Mouse (Mus musculus) urinary bladder, postnatal 14 days (tissue): ENCODE measurements around the gene Bmp4.

Experiments used
- DNase-seq: peaks from one replicate; pipeline ENCODE4 v3.0.0; 2021; ENCODE audit warnings: low spot score

The Bmp4 gene

DNA sequence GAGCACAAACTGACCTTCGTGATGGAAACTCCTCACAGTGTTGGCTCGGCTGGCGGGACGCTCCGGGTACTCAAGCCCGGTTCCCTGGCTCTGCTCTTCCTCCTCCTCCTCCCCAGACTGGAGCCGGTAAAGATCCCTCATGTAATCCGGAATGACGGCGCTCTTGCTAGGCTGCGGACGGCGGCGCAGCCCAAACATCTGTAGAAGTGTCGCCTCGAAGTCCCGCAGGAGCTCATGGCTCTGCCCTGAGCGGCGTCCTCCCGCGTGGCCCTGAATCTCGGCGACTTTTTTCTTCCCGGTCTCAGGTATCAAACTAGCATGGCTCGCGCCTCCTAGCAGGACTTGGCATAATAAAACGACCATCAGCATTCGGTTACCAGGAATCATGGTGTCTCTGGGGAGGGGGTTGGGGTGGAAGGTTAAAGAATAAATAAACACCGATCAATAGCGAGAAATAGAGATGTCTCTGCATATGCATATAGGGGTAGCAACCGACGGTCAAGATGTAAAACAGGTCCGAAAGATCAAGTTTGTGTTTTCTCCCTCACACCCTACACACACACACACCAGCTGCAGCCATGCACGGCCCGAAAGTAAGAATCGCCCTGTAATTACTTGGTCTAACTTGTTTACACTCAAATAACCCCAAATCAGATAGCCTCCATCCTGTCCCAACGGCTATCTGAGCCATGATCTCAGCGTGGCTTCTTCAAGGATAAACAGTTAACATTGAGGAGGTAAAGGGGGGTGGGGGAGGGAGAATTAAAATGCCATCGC lies 4.6 kb downstream of the Bmp4 start:
- DNase-seq, result no peak

DNA sequence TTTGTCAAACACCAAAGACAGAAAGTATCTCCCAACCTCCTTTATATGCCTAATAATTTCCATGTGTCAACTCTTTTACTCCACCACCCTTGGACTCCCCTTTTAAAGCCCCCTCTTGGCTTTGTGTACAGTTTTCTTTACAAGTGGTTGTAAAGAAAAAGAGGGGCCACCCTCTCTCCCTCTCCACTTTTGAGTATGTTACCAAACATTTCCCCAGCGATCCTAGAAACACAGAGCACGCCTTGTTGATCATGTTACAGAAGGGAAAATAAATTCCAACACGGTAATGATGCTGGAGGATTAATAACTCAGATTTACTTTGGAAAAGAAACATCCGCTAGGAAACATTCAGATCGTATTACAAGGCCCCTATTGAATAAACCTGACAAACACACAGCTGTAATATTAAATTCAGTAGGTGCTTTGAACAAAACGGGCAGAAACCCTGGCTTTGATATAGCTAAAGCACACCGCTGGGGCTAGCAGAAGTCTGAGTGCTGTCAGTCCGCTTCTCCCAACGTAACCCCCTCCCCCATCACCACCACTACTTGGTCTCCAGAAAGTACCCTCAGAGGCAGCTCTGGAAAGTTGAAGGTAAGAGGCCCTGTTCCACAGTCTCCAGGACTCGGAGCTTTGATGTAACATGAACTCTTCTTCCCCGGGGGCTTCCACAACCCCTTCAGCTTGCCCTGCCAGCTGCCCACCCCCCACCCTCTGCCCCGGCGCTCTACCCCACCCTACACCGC lies 5.3 kb downstream of the Bmp4 start:
- no peak for DNase-seq

DNA sequence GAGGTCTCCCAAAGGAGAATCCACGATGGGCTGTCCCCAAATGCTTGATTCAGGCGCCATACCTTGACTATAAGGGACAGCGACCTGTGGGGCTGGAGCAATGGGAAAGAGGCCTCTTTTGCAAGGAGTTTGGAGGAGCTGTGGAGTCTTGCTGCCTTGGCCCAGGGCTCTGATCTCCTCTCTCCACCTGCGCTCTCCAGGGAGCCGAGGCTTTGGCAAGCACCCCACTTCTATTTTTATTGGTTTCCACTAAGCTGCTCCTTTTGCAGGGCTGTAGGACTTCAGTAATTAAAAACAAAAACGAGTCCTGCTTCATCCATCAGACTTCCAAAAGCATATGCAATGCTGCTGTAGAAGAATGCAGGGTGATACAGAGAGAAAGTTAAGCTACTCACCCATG lies 9.0 kb downstream of the Bmp4 start:
- no peak for DNase-seq

- DNase-seq, result no peak
These were observed 10.2 kb downstream of the Bmp4 start for GRCm38 (mm10) chr14:46380286-46380721.

GRCm38 (mm10) chr14:46379285-46379684 lies 11.2 kb downstream of the Bmp4 start, which contains the start of gene Gm15217:
Gene Gm15217 (plus strand): TSS chr14:46379414.
- no peak for DNase-seq

- no peak for DNase-seq
These were observed 14.7 kb downstream of the Bmp4 start for GRCm38 (mm10) chr14:46375796-46376195.

- DNase-seq, result no peak
These were observed 18.0 kb downstream of the Bmp4 start for GRCm38 (mm10) chr14:46372452-46372851.

- no peak for DNase-seq
These were observed 27.3 kb downstream of the Bmp4 start for GRCm38 (mm10) chr14:46363209-46363608.

DNA sequence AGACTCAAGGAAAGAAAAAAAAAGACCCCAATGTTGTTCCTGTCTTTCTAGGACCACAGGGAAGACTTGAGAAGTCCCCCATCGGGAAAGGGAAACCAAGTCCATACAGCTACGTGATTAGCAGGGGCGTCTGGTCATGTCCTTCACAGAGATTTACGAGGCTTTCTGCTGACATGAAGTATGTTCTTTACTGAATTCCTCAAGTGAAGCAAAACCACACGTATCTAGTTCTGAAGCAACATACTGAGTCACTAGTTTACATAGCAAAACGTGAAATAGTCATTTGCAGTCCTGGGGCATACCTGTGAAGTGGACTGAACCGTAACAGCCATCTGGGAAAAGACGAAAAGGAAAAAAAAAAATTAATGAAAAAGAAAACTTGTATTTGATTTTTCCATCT lies 32.8 kb downstream of the Bmp4 start:
- no peak for DNase-seq

DNA sequence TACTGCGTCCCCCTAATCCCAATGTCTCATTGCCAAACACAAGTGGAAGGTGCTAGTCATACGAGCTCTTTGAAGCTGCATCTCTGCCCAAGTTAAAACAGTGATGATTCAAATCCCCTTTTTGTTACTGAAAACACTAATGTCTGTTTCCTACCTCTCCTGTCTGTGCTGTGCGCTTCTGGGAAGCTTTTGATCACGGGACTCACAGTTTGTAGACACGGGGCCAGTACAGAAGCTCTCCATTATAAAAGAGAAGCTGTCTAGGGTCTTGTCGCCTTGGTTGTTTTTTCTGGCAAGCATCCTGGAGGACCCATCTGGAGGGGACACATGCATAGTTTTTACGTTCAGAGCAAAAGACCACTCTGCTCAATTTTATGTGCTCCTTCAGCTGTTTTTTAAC lies 33.2 kb downstream of the Bmp4 start:
- DNase-seq, result no peak

DNA sequence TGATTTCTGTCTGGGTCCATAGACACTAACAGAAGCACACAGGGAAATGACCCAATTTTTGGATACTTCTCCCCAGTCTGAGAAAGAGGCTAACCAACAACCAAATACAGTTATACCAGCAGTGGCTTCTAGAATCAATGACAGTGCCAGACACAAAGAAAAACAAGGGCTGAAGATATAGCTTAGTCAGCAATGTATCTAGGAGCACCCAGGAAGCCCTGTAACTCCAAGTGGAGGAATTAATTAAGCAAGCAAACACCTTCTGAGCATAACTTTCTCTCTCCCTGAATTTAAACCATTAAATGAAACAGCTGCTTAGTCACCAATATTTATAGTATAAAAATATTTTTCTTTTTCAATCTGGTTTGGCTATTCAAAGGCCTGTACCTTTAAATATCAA lies 45.7 kb downstream of the Bmp4 start:
- DNase-seq, result no peak

DNA sequence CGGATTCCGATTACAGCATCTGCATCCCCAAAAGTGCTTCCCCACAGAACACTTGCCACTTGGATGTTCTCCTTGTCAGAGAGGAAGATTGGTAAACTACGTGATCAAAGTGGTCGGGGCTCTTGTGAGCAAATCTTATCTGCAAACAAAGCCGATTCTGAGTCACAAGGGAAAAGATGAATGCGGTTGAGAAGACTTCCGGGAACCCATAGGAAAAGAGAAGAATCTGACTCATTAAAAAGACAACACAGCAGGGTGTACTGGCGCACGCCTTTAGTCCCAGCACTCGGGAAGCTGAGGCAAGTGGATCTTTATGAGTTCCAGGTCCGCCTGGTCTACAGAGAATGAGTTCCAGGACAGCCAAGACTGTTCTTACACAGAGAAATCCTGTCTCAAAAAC lies 51.7 kb downstream of the Bmp4 start:
- DNase-seq, result no peak
